Mouse (Mus musculus): ENCODE results near the gene Slc5a6.

The Slc5a6 gene

GRCm38 (mm10) chr5:31048763-31049641 is at the start of gene Slc5a6:
TSS of gene Slc5a6 (minus strand) at chr5:31048924.
- DNase-seq = peak in 1 of 2 experiments; percentile 31

GRCm38 (mm10) chr5:31095711-31096480 is 47.2 kb upstream of the Slc5a6 start:
- no peak for DNase-seq

GRCm38 (mm10) chr5:31094799-31095691 is 46.3 kb upstream of the Slc5a6 start:
- DNase-seq = peak; percentile 21 to 44

GRCm38 (mm10) chr5:31094100-31094798 is 45.5 kb upstream of the Slc5a6 start:
- DNase-seq = peak in 1 of 2 experiments; percentile 37

GRCm38 (mm10) chr5:31093151-31094041 is 44.7 kb upstream of the Slc5a6 start:
- peak; percentile 23 to 29 for DNase-seq

- DNase-seq = no peak
Measured at GRCm38 (mm10) chr5:31092231-31092975, 43.7 kb upstream of the Slc5a6 start.

- DNase-seq = no peak
Measured at GRCm38 (mm10) chr5:31087131-31087530, 38.4 kb upstream of the Slc5a6 start.

GRCm38 (mm10) chr5:31086606-31087005 is 37.9 kb upstream of the Slc5a6 start:
- no peak for DNase-seq

- no peak for DNase-seq
Measured at GRCm38 (mm10) chr5:31083949-31084348, 35.2 kb upstream of the Slc5a6 start.

- no peak for DNase-seq
Measured at GRCm38 (mm10) chr5:31082935-31083625, 34.4 kb upstream of the Slc5a6 start.

GRCm38 (mm10) chr5:31082355-31082754 is 33.6 kb upstream of the Slc5a6 start:
- no peak for DNase-seq

GRCm38 (mm10) chr5:31081386-31081785 is 32.7 kb upstream of the Slc5a6 start:
- peak in 1 of 2 experiments; percentile 28 for DNase-seq

GRCm38 (mm10) chr5:31080795-31081164 is 32.1 kb upstream of the Slc5a6 start:
- DNase-seq = no peak

- no peak for DNase-seq
Measured at GRCm38 (mm10) chr5:31080059-31080794, 31.5 kb upstream of the Slc5a6 start.

GRCm38 (mm10) chr5:31076346-31076745 is 27.6 kb upstream of the Slc5a6 start:
- DNase-seq = no peak

GRCm38 (mm10) chr5:31073176-31073575 is 24.5 kb upstream of the Slc5a6 start:
- no peak for DNase-seq

GRCm38 (mm10) chr5:31071821-31072220 is 23.1 kb upstream of the Slc5a6 start:
- no peak for DNase-seq

- no peak for DNase-seq
Measured at GRCm38 (mm10) chr5:31071059-31071458, 22.3 kb upstream of the Slc5a6 start.

- no peak for DNase-seq
Measured at GRCm38 (mm10) chr5:31069810-31070209, 21.1 kb upstream of the Slc5a6 start.

Data from thymus, adult 18-20 months (tissue).